Mouse (Mus musculus): ENCODE data around the gene Dera.
"Not testable (repeated sequence)": the region's sequence is repeated elsewhere in the genome, so short reads cannot be mapped to it uniquely, and the experiment has no call there.

GRCm38 (mm10) chr6:137708726-137709405, 45.5 kb upstream of the Dera start:
- TF ChIP-seq CTCF (IDR thresholded peaks at IDR 0.05; ENCODE audit: low read depth); EP300 (optimal IDR thresholded peaks at IDR 0.05): not testable (repeated sequence)
